Mouse (Mus musculus) intestine, embryonic 16.5 days (tissue): ENCODE results near the gene Ppara. TPM values are rescaled to one million over a fixed set of nuclear protein-coding genes. Genes with fewer than 3 reads are reported as not detected.

ENCODE experiments used
- ATAC-seq: fragments of 200-750 bp; cut with Nextera tagmentation; 2 replicates; pipeline ENCODE4 v1.8.0; 2017; ENCODE audit warnings: moderate TSS enrichment, moderate library complexity
- H3K27ac ChIP-seq: fragments of 300-500 bp; sonication (generic); 2 replicates; pipeline ENCODE4 v1.5.1; 2014; ENCODE audit warnings: mild to moderate bottlenecking, low read length
- H3K27me3 ChIP-seq: fragments of 300-500 bp; sonication (generic); replicated peaks from 2 replicates; pipeline ENCODE4 v1.6.1; 2014; ENCODE audit warnings: low read length, control low read depth, mixed read lengths; ENCODE audit not compliant: control insufficient read depth, insufficient read depth
- H3K36me3 ChIP-seq: fragments of 300-500 bp; sonication (generic); 2 replicates; pipeline ENCODE4 v1.6.1; 2014; ENCODE audit warnings: low read length, control low read depth; ENCODE audit not compliant: control insufficient read depth, insufficient read depth
- H3K4me1 ChIP-seq: fragments of 300-500 bp; sonication (generic); 2 replicates; pipeline ENCODE4 v1.6.1; 2014; ENCODE audit warnings: low read length, control low read depth, mixed read lengths; ENCODE audit not compliant: control insufficient read depth, insufficient read depth
- H3K4me2 ChIP-seq: fragments of 300-500 bp; sonication (generic); 2 replicates; pipeline ENCODE4 v1.6.1; 2014; ENCODE audit warnings: low read depth, low read length, control low read depth
- H3K4me3 ChIP-seq: fragments of 300-500 bp; sonication (generic); 2 replicates; pipeline ENCODE4 v1.5.1; 2014; ENCODE audit warnings: mild to moderate bottlenecking, low read length
- H3K9ac ChIP-seq: fragments of 300-500 bp; sonication (generic); 2 replicates; pipeline ENCODE4 v1.6.1; 2014; ENCODE audit warnings: low read depth, low read length
- H3K9me3 ChIP-seq: fragments of 300-500 bp; sonication (generic); 2 replicates; pipeline ENCODE4 v1.6.1; 2016; ENCODE audit warnings: low read length, control low read depth; ENCODE audit not compliant: control insufficient read depth
- WGBS: fragments of 180-500 bp; shearing (Covaris S2); extraction: QIAGEN DNeasy Blood & Tissue Kit; methylation state at CpG from one replicate; pipeline ENCODE4 v1.1.7; 2014; 5-methylcytosine and 5-hydroxymethylcytosine counted together
- polyA plus RNA-seq: library from polyadenylated mRNA; unstranded; fragments of >200 nt; fragmentation: Nextera tagmentation; extraction: Ambion mirVana; gene quantifications from 2 replicates; pipeline ENCODE4 v1.2.1, GENCODE M21; 2015

Ppara gene
- polyA plus RNA-seq, 1 experiment from 2014 or later, result 31.0 TPM

GRCm38 (mm10) chr15:85717800-85718199 is 17.0 kb upstream of the Ppara start:
- no peak overlapping the region for H3K4me3 ChIP-seq
- ATAC-seq, result no peak
- H3K36me3 ChIP-seq, result no peaks in the 10 kb centered on the region
- 84% methylated on average over 2 of the region's 2 CpGs for WGBS
- no peak overlapping the region for H3K4me2 ChIP-seq
- no peaks in the 10 kb centered on the region for H3K9me3 ChIP-seq
- H3K27me3 ChIP-seq, result no peaks in the 10 kb centered on the region
- H3K4me1 ChIP-seq, result peaks cover 4% of the 10 kb centered on the region; the same call in 1 of the 2 replicates
- H3K27ac ChIP-seq, result no peak overlapping the region
- H3K9ac ChIP-seq, result no peak overlapping the region

- WGBS, result 57% methylated on average over 7 of the region's 7 CpGs
- Histone ChIP-seq H3K4me3 (no peak overlapping the region), H3K27ac (no peak overlapping the region), H3K4me2 (no peak overlapping the region), H3K9ac (no peak overlapping the region), H3K36me3 (no peaks in the 10 kb centered on the region), H3K4me1 (peaks cover 3% of the 10 kb centered on the region; the same call in 1 of the 2 replicates), H3K27me3 (no peaks in the 10 kb centered on the region), H3K9me3 (no peaks in the 10 kb centered on the region)
- ATAC-seq, result peak; percentile 81
These were observed 15.8 kb upstream of the Ppara start for GRCm38 (mm10) chr15:85719017-85719416.

GRCm38 (mm10) chr15:85720366-85720841 is 14.4 kb upstream of the Ppara start:
- 64% methylated on average over 6 of the region's 6 CpGs for WGBS
- no peaks in the 10 kb centered on the region for H3K36me3 ChIP-seq

GRCm38 (mm10) chr15:85724271-85725165 is 10.3 kb upstream of the Ppara start:
- no peak overlapping the region for H3K27ac ChIP-seq
- H3K4me3 ChIP-seq, result no peak overlapping the region
- H3K4me1 ChIP-seq, result no peaks in the 10 kb centered on the region
- 0 out of 2 replicates have a peak overlapping the region, but pooled peaks have one; percentile 7 for H3K9ac ChIP-seq
- no peaks in the 10 kb centered on the region for H3K9me3 ChIP-seq
- no peaks in the 10 kb centered on the region for H3K36me3 ChIP-seq
- no peak for ATAC-seq
- no peak overlapping the region for H3K4me2 ChIP-seq
- 46% methylated on average over 11 of the region's 11 CpGs for WGBS
- no peaks in the 10 kb centered on the region for H3K27me3 ChIP-seq

More at GRCm38 (mm10) chr15:85720366-85720841, 14.4 kb upstream of the Ppara start:
- Histone ChIP-seq H3K4me3 (no peak overlapping the region), H3K27ac (no peak overlapping the region), H3K4me1 (peaks cover 3% of the 10 kb centered on the region; the same call in 1 of the 2 replicates), H3K9ac (no peak overlapping the region), H3K9me3 (no peaks in the 10 kb centered on the region), H3K27me3 (no peaks in the 10 kb centered on the region), H3K4me2 (no peak overlapping the region)
- ATAC-seq, result no peak

- Histone ChIP-seq H3K4me1 (no peaks in the 10 kb centered on the region), H3K9ac (no peak overlapping the region), H3K9me3 (no peaks in the 10 kb centered on the region), H3K27me3 (0 out of 2 replicates have a peak, but pooled peaks cover 3% of the 10 kb centered on the region), H3K27ac (no peak overlapping the region), H3K4me3 (no peak overlapping the region), H3K36me3 (no peaks in the 10 kb centered on the region), H3K4me2 (no peak overlapping the region)
- ATAC-seq, result no peak
- WGBS, result 81% methylated on average over 5 of the region's 5 CpGs
These were observed 6.6 kb upstream of the Ppara start for GRCm38 (mm10) chr15:85728224-85728623.

- WGBS, result 75% methylated on average over 9 of the region's 9 CpGs
- Histone ChIP-seq H3K4me2 (no peak overlapping the region), H3K4me3 (no peak overlapping the region), H3K9me3 (no peaks in the 10 kb centered on the region), H3K4me1 (0 out of 2 replicates have a peak, but pooled peaks cover 4% of the 10 kb centered on the region), H3K9ac (no peak overlapping the region), H3K27ac (no peak overlapping the region), H3K36me3 (no peaks in the 10 kb centered on the region), H3K27me3 (0 out of 2 replicates have a peak, but pooled peaks cover 4% of the 10 kb centered on the region)
- ATAC-seq, result no peak
These were observed 5.5 kb upstream of the Ppara start for GRCm38 (mm10) chr15:85729256-85729655.

GRCm38 (mm10) chr15:85730027-85730426 is 4.8 kb upstream of the Ppara start:
- no peak for ATAC-seq
- Histone ChIP-seq H3K4me3 (no peak overlapping the region), H3K4me2 (no peak overlapping the region), H3K36me3 (no peaks in the 10 kb centered on the region), H3K9me3 (no peaks in the 10 kb centered on the region), H3K27me3 (peaks cover 11% of the 10 kb centered on the region; the same call in 1 of the 2 replicates), H3K27ac (no peak overlapping the region), H3K4me1 (peaks cover 9% of the 10 kb centered on the region; the same call in 1 of the 2 replicates), H3K9ac (no peak overlapping the region)
- 35% methylated on average over 2 of the region's 2 CpGs for WGBS

- Histone ChIP-seq H3K9ac (no peak overlapping the region), H3K4me2 (no peak overlapping the region), H3K27ac (no peak overlapping the region), H3K27me3 (peaks cover 16% of the 10 kb centered on the region; the same call in 1 of the 2 replicates), H3K4me1 (peaks cover 15% of the 10 kb centered on the region; the same call in 1 of the 2 replicates), H3K4me3 (no peak overlapping the region), H3K36me3 (no peaks in the 10 kb centered on the region), H3K9me3 (no peaks in the 10 kb centered on the region)
- ATAC-seq, result no peak
- WGBS, result 69% methylated on average over 3 of the region's 3 CpGs
These were observed 2.7 kb upstream of the Ppara start for GRCm38 (mm10) chr15:85731885-85732603.

GRCm38 (mm10) chr15:85732604-85732968 is 2.2 kb upstream of the Ppara start:
- Histone ChIP-seq H3K4me3 (no peak overlapping the region), H3K27me3 (peaks cover 18% of the 10 kb centered on the region; the same call in 1 of the 2 replicates), H3K27ac (no peak overlapping the region), H3K9me3 (no peaks in the 10 kb centered on the region), H3K9ac (no peak overlapping the region), H3K4me1 (peaks cover 15% of the 10 kb centered on the region; the same call in 1 of the 2 replicates), H3K36me3 (no peaks in the 10 kb centered on the region), H3K4me2 (no peak overlapping the region)
- WGBS, result 72% methylated on average over 5 of the region's 5 CpGs
- no peak for ATAC-seq
